Mouse (Mus musculus): ENCODE measurements at regions not wholly inside any gene's neighbourhood (a gene's known extent, or its start where the extent isn't known, plus 50 kb on each side); places are given as distances from the start of the nearest gene placed in this dataset.

DNA sequence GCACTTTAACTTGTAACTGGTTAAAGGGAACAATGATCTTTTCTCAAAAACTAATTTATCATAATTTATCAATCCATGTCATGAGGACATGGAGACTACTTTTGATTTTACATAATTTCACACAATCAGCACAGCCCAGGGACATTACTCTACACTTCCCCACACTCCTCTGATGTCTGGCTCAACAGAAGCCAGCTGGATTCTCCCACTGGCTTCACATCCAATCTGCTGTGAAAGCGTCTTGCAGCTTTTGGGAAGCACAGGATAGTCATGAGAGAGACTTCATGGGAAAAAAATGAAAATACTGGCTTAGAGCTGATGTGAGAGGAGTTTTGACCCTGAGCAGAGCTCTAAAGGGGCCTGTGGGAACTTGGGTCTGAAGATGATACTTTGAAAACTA lies 61.7 kb upstream of the Hrasls start:
- no peak for DNase-seq (ENCODE audit: low spot score)

- DNase-seq (ENCODE audit: low spot score): no peak
These were observed 90.3 kb upstream of the Hrasls start for GRCm38 (mm10) chr16:29119217-29119616.

DNA sequence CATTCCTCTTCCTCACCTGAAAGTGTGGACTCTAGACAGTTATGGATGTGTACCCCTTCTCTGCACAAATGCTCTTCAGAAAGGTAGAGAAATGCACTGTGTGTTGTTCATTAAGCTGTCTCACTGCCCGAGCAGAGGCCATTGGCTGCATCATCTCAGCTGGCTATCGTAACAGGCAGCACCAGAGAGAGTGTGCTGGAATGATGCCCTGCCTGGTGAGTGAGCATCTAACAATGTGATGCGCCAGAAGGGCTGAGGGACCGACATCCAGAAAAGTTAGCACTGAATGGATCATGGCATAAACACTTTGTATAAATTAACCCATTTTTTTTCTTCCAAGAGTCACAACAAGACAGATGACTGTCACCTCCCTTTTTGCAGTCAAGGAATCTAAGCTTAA lies 112.7 kb upstream of the Hrasls start:
- DNase-seq (ENCODE audit: low spot score): no peak

GRCm38 (mm10) chr16:29065961-29066360 lies 136.5 kb upstream of the Mb21d2 start:
- no peak for DNase-seq (ENCODE audit: low spot score)

GRCm38 (mm10) chr16:29065097-29065785 lies 135.8 kb upstream of the Mb21d2 start:
- DNase-seq (ENCODE audit: low spot score): no peak

DNA sequence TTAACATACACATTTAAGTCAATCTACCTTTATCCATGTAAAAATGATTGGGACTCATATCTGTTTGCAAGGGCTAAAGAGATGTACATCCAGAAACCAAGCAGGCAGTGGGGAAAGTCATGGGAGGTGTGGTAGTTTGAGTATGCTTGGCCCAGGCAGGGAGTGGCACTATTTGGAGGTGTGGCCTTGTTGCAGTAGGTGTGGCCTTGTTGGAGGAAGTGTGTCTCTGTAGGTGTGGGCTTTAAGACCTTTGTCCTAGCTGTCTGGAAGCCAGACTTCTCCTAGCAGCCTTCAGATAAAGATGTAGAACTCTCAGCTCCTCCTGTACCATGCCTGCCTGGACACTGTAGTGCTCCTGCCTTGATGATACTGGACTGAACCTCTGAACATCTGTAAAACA lies 133.9 kb upstream of the Mb21d2 start:
- no peak for DNase-seq (ENCODE audit: low spot score)

- no peak for DNase-seq (ENCODE audit: low spot score)
These were observed 127.6 kb upstream of the Mb21d2 start for GRCm38 (mm10) chr16:29057076-29057475.

DNA sequence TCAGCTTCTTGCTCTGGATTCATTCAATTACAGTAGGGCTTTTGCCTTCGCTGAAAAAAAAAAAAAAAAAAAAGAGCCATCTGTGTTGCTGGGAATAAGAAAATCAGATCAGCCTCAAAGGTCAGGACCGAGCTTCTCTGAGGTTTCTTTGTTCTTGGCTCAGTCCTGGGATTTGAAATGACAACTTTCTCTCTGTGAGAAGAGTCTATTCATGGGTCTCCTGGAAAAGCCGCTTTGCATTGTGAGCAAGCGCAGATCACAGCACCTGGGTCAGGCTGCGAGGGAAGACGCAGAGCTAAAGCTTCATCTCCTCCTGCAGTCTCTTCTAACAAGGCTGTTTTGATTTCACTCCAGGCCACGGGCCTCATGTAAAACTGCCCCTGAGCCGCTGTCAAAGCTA lies 125.0 kb upstream of the Mb21d2 start:
- DNase-seq (ENCODE audit: low spot score): no peak

DNA sequence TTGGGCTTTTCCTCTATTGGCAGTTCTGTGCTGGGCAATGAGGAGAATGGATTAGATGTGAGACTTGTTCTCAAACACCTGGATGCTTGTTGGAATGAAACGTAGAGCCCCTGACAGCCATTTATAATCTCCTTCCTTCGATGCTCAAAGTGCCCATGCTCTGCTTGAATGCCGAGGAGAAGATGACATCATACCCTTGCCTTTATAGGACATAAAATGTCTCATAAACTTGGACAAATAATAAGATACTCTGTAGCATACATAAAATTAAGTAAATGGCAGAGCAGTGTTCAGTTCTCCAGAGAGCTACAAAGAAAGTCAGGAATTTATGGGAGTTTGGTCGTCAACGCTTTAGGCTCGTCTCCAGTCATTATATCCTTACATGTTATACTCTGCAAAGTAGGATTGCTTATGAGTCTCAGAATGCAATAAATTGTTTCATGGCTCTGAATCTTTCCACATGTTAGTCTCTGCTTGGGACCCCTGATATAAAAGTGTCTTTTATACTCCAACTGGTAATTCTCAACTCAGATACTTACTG lies 117.0 kb upstream of the Mb21d2 start:
- DNase-seq (ENCODE audit: low spot score): no peak

DNA sequence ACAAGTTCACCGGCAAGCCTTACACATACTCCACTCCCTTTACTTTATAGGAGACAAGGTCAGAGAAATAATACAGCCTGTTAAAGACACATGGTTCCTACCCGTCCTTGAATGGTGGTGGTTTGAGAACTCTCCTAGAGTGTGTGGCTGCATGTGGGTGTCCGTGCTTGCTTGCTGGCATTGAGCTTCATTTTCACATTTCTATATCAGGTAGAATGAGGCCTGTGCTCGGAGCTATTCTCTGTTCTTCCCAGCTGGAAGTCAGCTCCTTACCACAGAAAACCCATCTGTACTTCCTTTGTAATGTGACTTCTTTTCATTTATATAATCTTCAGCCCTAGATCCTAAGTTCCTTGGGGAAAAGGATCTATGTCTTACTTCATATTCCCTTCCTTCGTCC lies 106.0 kb upstream of the Mb21d2 start:
- no peak for DNase-seq (ENCODE audit: low spot score)

DNA sequence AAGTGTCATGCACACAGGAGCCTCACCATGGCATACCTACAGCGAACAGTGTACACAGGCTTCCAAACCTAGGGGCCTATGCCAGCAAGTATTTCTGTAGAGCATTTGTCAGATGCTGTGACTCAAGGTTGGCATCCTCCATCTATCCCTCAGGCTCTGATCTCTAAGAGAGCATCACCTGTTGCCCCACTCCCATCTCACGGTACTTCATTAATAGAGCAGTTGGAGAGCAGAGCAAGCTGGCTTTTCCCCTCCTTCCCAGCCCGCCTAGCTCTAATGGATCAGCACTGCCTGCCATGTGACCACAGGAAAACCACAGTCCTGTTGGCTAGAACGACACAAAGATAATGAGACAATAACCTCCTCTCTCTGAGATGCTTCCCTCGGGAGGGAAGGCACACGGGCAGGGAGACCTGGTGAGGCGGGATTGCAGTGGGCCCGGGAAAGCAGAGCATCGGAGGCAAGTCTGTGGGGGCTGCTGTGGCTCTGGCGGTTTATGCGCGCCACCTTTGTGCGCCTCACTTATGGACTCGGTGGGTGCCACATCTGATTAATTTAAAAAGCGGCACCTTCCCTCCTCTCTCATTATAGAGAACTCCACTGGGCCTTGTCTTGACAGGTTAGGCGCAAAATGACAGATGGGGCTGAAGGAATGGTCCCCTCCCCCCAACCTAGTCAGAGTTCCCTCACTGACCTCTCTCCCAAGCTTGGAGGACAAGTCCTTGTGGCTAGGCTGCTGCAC lies 104.8 kb upstream of the Mb21d2 start:
- DNase-seq (ENCODE audit: low spot score): no peak

GRCm38 (mm10) chr16:29033357-29033756 lies 103.9 kb upstream of the Mb21d2 start:
- no peak for DNase-seq (ENCODE audit: low spot score)

DNA sequence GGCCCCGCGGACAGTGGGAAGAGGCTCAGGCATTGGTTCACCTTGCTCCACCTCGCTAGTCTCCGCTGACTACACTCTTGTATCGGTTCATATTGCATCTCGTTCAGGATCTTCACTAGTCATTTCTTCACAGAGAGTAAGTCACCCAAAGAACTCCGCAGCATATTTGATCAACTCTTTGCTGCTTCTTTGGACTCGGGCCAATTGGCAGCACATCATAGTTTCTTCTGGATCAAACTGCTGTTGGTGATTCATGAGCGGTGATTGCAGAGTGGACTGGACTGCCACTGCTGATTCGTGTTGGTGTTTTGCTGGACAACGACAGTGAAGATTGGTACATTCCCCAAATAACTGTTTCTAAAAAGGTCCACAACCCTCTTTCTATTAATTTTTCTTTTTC lies 98.4 kb upstream of the Mb21d2 start:
- DNase-seq (ENCODE audit: low spot score): no peak

DNA sequence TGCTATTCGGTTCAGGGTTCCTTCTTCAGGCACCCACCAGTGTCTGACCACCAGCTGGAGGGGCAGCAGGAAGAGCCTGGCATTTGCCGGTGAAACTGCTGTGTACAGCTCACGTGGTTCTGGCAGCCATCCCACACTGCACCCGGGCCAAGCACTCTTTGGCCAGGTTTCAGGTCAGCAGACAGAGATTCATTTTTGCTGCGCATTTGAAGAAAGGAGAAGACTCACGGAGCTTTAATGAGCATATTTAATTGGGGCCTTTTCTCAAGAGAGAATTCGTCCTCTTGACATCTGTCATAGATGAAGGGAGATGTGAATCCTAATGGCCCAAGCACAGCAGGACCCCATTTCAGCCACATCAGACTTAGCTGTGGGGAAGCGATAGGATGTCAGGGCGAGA lies 71.8 kb upstream of the Mb21d2 start:
- DNase-seq (ENCODE audit: low spot score): peak; percentile 38

- no peak for DNase-seq (ENCODE audit: low spot score)
These were observed 70.2 kb upstream of the Mb21d2 start for GRCm38 (mm10) chr16:28999641-29000040.

DNA sequence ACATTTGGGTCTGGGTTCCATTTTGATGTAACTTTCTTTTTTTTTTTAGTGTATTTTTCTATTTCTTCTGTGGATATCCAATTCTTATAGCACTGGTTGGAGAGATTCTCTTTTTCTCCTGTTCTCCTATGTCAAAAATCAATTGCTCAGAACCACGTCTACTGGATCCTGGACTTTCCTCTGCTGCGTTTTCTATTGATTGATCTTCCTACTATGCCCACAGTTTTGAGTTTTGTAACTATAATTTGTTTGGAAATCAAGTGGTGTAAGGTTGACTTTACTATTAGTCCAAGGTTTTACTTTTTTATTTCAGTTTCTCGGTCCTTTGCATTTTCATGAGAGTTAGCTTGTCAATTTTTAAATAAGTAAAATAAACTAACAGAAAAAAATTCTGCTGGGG lies 67.2 kb upstream of the Mb21d2 start:
- no peak for DNase-seq (ENCODE audit: low spot score)

- no peak for DNase-seq (ENCODE audit: low spot score)
These were observed 61.2 kb upstream of the Mb21d2 start for GRCm38 (mm10) chr16:28990666-28991065.

DNA sequence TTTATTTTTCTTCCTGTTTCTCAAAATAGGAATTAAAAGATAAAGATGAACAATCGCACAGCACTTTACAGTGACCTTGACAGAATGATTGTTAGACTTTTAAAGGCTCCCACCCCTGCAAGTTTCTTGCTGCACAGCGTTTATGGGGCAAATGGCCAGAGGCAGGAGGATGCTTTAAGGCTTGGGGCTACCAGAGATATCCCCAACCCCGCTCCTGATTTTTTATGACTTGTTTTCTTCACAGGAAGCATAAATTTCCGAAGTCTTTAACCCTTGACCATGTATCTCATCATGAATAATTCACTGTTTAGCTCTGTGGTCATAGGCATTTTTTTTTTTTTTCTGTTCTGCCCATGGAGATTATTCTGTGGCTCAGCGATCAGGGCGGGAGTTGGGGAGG lies 55.5 kb upstream of the Mb21d2 start:
- no peak for DNase-seq (ENCODE audit: low spot score)

DNA sequence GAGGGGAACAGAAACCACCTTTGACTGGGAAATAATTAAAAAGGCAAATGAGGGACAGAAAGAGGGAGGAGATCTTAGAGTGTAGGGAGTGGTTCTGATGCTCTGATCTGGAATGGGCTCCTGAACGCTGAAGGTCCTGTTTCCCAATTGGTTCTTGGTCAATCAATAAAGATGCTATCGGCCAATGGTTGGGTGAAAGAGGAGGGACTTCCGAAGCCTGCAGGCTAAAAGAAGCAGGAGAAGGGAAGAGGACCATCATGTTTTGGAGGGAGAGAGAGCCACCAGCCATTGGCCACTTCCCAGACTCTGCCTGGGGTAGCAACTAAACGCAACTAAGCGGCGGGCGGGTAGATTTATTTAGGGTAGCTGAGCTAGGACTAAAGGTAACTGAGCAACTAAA lies 53.4 kb upstream of the Mb21d2 start:
- DNase-seq (ENCODE audit: low spot score): no peak

All from ovary, postnatal 14 days (tissue).